Mouse (Mus musculus) heart, adult 2 months (tissue): Measurements from ENCODE around the gene Txndc16. TPM values are rescaled to one million over a fixed set of nuclear protein-coding genes. Genes with fewer than 3 reads are reported as not detected.
A peak's percentile ranks its signal among the peaks of the same experiment; 100 is the strongest.

Source experiments
- DNase-seq, 2 experiments: peaks; one replicate each; pipeline ENCODE4 v3.0.0; 2021
- H3K27ac ChIP-seq: fragments of 200-600 bp; 2 replicates; pipeline ENCODE4 v1.8.1; 2022
- H3K27me3 ChIP-seq: fragments of 200-500 bp; 2 replicates; pipeline ENCODE4 v1.6.1; 2012; ENCODE audit warnings: mild to moderate bottlenecking, low read length, inconsistent platforms, mixed read lengths; ENCODE audit not compliant: control insufficient read depth, insufficient read depth
- H3K36me3 ChIP-seq: fragments of 200-500 bp; 2 replicates; pipeline ENCODE4 v1.6.1; 2012; ENCODE audit warnings: low read length, inconsistent platforms; ENCODE audit not compliant: control insufficient read depth, insufficient read depth
- H3K4me1 ChIP-seq: fragments of 200-500 bp; 2 replicates; pipeline ENCODE4 v1.6.1; 2011; ENCODE audit warnings: low read length; ENCODE audit not compliant: control insufficient read depth, insufficient read depth
- H3K4me3 ChIP-seq: fragments of 200-600 bp; 2 replicates; pipeline ENCODE4 v1.8.1; 2022
- H3K79me2 ChIP-seq: fragments of 200-500 bp; replicated peaks from 2 replicates; pipeline ENCODE4 v1.6.1; 2012; ENCODE audit warnings: mild to moderate bottlenecking, inconsistent platforms, low read length, moderate library complexity, mixed read lengths; ENCODE audit not compliant: control insufficient read depth, insufficient read depth
- H3K9ac ChIP-seq: fragments of 200-500 bp; 2 replicates; pipeline ENCODE4 v1.6.1; 2012; ENCODE audit warnings: low read depth, mild to moderate bottlenecking, control low read depth, inconsistent platforms, low read length, mixed read lengths
- CTCF ChIP-seq: fragments of 200-600 bp; IDR thresholded peaks from 2 replicates; pipeline ENCODE4 v1.8.1; 2022; ENCODE audit warnings: antibody characterized with exemption, mild to moderate bottlenecking, moderate library complexity
- EP300 ChIP-seq: fragments of 200-500 bp; IDR thresholded peaks from 2 replicates; pipeline ENCODE4 v1.6.1; 2011; ENCODE audit warnings: low read depth, low read length, control low read depth; ENCODE audit not compliant: insufficient read depth
- POLR2A ChIP-seq: fragments of 200-500 bp; IDR thresholded peaks from 2 replicates; pipeline ENCODE4 v1.6.1; 2011; ENCODE audit warnings: mild to moderate bottlenecking, low read depth, low read length, control low read depth; ENCODE audit not compliant: insufficient read depth
- WGBS: fragments of 180-500 bp; shearing (Covaris S2); methylation state at CpG from one replicate; pipeline ENCODE4 v1.1.7; 2018; 5-methylcytosine and 5-hydroxymethylcytosine counted together
- intact Hi-C: fragments of 180-260 bp; cut with DNase I; formaldehyde crosslinking; loops from one replicate; pipeline ENCODE4 v1.15.1; 2025
- polyA plus RNA-seq: library from polyadenylated mRNA; depleted of rRNA; stranded (reverse); fragments of >200 nt; gene quantifications from 2 replicates; pipeline ENCODE4 v1.2.3, GENCODE M21; 2012
- total RNA-seq, 2 experiments: library from RNA; stranded (reverse); gene quantifications; 2 replicates each; pipeline ENCODE4 v1.2.3; 2021

Txndc16 gene
- total and polyA plus RNA-seq, 3 experiments: 5.2 to 12.3 (median 11.2) TPM

- Histone ChIP-seq H3K36me3 (no peaks in the 10 kb centered on the region), H3K27ac (no peak overlapping the region), H3K9ac (no peak overlapping the region), H3K27me3 (no peaks in the 10 kb centered on the region), H3K79me2 (no peaks in the 10 kb centered on the region), H3K4me1 (no peaks in the 10 kb centered on the region), H3K4me3 (no peak overlapping the region)
- TF ChIP-seq EP300 (no peak), CTCF (no peak), POLR2A (no peak)
- 76% methylated on average over 14 of the region's 14 CpGs for WGBS
- no peak for DNase-seq
- intact Hi-C loops: no loop called here
These were observed 45.0 kb downstream of the Txndc16 start for GRCm38 (mm10) chr14:45175012-45175740.

GRCm38 (mm10) chr14:45172260-45172659, 47.9 kb downstream of the Txndc16 start:
- Histone ChIP-seq H3K27ac (no peak overlapping the region), H3K4me1 (no peaks in the 10 kb centered on the region), H3K4me3 (no peak overlapping the region), H3K27me3 (no peaks in the 10 kb centered on the region), H3K79me2 (no peaks in the 10 kb centered on the region), H3K9ac (no peak overlapping the region), H3K36me3 (no peaks in the 10 kb centered on the region)
- no peak for TF ChIP-seq CTCF
- no peak for TF ChIP-seq EP300
- TF ChIP-seq POLR2A: no peak
- intact Hi-C loops: no loop called here
- WGBS: 98% methylated on average over 5 of the region's 5 CpGs
- no peak for DNase-seq

DNA sequence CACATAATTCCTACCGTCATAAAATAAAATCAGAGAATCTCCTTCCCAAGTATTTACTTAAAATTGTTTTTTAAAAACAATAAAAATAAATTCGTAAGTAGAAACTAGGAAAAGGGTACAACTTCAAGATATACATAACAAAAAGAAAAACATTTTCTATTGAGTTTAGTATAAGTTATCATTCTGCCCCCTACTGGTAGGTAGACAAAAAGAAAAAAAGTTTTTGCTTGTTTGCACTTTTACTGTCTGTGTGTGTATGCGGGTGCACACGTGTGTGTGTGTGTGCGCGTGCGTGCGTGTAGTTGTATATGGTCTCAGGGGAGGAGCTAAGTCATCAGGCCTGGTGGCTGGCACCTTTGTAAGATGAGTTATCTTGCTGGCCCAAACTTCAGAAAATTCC, 52.8 kb downstream of the Txndc16 start:
- Histone ChIP-seq H3K79me2 (no peaks in the 10 kb centered on the region), H3K36me3 (no peaks in the 10 kb centered on the region), H3K4me3 (no peak overlapping the region), H3K27ac (no peak overlapping the region), H3K4me1 (no peaks in the 10 kb centered on the region), H3K9ac (no peak overlapping the region), H3K27me3 (no peaks in the 10 kb centered on the region)
- DNase-seq: no peak
- TF ChIP-seq CTCF (peak; percentile 55), POLR2A (no peak)
- WGBS: 84% methylated on average over 8 of the region's 8 CpGs
- intact Hi-C loops: no loop called here

DNA sequence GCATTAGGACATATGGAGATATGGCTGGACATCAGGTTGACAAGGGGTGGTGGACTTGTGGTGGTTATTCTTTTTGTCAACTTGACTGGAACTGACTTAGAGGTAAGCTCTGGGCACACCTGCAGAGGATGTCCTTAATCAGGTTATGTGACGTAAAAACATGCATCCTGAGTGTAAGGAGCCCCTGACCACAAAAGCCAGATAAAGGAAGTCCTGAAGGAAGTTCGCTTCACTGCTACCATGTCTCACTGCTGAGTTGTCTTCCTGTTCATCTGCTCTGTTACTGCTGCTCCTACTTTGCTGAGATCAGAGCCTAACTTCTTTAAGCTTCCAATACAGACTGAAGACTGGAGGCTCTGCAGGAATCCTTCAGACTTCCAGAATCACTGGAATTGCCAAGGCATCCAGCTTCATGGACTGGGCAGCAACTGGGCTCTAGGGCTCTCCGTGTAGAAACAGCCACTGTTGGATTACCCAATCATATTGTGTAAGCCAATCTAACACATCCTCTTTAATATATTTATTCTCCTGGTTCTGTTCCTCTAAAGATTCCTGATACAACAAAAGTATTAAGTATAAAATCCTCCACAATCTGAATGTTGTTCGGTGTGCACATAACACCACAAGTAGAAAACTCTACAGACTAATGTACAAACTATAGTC, 64.5 kb downstream of the Txndc16 start:
- H3K4me3 ChIP-seq: no peak overlapping the region
- H3K27ac ChIP-seq: no peak overlapping the region
- DNase-seq: no peak
- H3K36me3 ChIP-seq: no peaks in the 10 kb centered on the region
- H3K4me1 ChIP-seq: no peaks in the 10 kb centered on the region; the same call in 1 of the 2 replicates
- TF ChIP-seq POLR2A (no peak), CTCF (no peak), EP300 (no peak)
- H3K9ac ChIP-seq: no peak overlapping the region
- WGBS: 72% methylated on average over 4 of the region's 4 CpGs
- no peaks in the 10 kb centered on the region for H3K27me3 ChIP-seq
- no peaks in the 10 kb centered on the region for H3K79me2 ChIP-seq
- intact Hi-C loops: no loop called here

DNA sequence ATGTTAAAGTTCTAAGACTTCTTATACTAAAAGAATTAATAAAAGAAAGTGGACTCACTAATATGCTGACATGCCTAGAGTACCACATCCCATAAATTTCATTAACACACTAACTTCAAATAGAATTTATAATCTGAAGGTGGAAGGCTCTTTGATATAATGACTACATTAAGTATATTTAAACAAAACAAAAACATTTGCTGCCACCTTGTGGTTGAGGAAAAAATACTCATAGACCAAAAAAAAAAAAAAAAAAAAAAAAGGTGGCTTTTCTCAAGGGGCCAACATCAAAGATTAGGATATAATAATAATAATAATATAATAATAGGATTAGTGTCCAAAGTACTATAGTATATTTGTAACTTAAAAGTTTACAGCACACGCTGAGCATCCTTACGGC, 66.9 kb downstream of the Txndc16 start:
- no peaks in the 10 kb centered on the region; the same call in 1 of the 2 replicates for H3K4me1 ChIP-seq
- TF ChIP-seq EP300 (no peak), POLR2A (no peak), CTCF (peak; percentile 58)
- H3K36me3 ChIP-seq: no peaks in the 10 kb centered on the region
- no peak for DNase-seq
- WGBS: 89% methylated on average over 2 of the region's 2 CpGs
- H3K79me2 ChIP-seq: no peaks in the 10 kb centered on the region
- H3K27me3 ChIP-seq: no peaks in the 10 kb centered on the region
- H3K9ac ChIP-seq: no peak overlapping the region
- H3K27ac ChIP-seq: no peak overlapping the region
- no peak overlapping the region for H3K4me3 ChIP-seq
- intact Hi-C loops: loop anchor here (1.0 kb wide), 1 partner anchor 172 kb away; no protein-coding TSS in a partner anchor

GRCm38 (mm10) chr14:45142511-45142910, 77.6 kb downstream of the Txndc16 start:
- Histone ChIP-seq H3K27me3 (no peaks in the 10 kb centered on the region), H3K4me1 (no peaks in the 10 kb centered on the region; the same call in 1 of the 2 replicates), H3K4me3 (no peak overlapping the region), H3K9ac (no peak overlapping the region), H3K79me2 (no peaks in the 10 kb centered on the region), H3K27ac (no peak overlapping the region), H3K36me3 (peaks cover 2% of the 10 kb centered on the region; the same call in 1 of the 2 replicates)
- no peak for TF ChIP-seq EP300
- TF ChIP-seq POLR2A: no peak
- peak; percentile 77 for TF ChIP-seq CTCF
- intact Hi-C loops: loop anchor here (1.0 kb wide), 1 partner anchor 161 kb away; no protein-coding TSS in a partner anchor
- DNase-seq: peak; percentile 28 to 31
- WGBS: 51% methylated on average over 4 of the region's 4 CpGs
